Mouse (Mus musculus): ENCODE measurements around the gene Trim39.
A peak's percentile ranks its signal among the peaks of the same experiment; 100 is the strongest.
"Not testable (repeated sequence)": the region's sequence is repeated elsewhere in the genome, so short reads cannot be mapped to it uniquely, and the experiment has no call there.

The Trim39 gene

GRCm38 (mm10) chr17:36248886-36249285 is 23.2 kb downstream of the Trim39 start:
- no peak for DNase-seq (ENCODE audit: low spot score in 2 of 2)

GRCm38 (mm10) chr17:36245741-36246140 is 26.3 kb downstream of the Trim39 start:
- DNase-seq (ENCODE audit: low spot score in 2 of 2) = no peak

- no peak for DNase-seq (ENCODE audit: low spot score in 2 of 2)
These were observed 28.0 kb downstream of the Trim39 start for GRCm38 (mm10) chr17:36244031-36244430.

DNA sequence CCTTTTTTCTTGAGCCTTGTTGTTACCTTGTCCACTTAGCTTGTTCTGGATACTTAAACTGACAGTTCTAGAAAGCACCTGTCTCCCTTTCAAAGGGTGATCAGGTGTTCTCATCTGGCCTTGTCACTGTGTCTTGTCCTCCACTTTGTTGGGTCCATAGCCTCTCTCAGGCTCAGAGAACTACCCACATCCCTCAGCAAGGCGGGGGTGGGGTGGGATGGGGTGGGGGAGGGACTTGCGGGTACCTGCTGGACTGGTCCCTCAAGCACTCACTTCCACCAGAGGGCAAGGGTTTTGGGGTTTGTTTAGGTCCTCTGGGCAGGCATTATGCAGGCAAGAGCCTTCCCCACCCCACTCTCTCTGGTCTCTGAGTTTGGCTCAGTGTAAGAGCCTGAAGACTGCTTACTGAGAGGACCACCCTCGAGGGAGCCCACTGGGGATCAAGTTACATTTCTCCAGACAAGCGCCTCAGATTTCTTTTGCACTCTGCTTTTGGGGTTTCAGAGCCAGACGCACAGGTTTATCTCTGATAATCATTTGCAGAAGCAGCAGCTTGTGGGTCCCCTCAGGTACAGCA is 31.3 kb downstream of the Trim39 start:
- DNase-seq (ENCODE audit: low spot score in 2 of 2) = no peak

DNA sequence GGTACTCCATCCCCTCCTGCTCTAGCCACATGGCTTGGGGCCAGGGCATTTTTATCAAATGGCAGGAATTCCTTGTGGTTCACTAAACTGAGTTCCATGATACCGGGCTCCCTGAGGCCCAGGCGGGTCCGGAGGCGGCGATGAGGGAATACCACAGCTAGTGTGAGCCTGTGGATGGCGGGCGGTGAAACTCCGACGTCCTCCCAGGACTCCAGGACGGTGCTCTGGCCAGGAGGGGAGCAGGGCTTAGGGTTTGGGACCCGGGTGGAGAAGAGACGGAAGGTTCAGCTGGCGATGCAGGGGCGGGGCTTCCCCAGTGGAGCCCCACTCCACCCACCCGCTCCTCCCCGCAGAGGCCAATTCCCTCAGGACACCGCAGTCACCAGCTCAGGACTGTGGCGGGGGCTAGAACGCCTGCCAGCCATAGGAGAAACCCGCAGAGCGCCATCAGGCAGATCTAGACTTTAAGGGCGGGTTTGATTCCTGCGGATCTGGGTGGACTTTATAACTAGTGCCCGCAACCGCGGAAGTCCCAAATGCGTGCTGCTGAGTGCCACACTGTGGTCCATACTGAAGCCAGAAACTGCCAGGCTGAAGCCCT is 34.6 kb downstream of the Trim39 start:
- DNase-seq (ENCODE audit: low spot score in 2 of 2) = no peak

DNA sequence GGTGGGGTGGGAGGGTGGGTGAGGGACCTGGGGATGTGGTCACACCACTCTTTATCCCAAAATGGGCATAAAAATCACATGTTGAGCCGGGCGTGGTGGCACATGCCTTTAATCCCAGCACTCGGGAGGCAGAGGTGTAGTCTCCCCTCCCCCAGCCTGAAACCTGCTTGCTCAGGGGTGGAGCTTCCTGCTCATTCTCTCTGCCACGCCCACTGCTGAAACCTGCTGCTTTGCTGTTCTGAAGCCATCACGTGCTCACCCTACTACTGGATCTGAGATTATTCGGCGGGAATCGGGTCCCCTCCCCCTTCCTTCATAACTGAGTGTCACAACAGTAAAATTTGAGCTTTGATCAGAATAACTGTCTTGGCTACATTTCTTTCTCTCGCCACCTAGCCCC is 36.7 kb downstream of the Trim39 start:
- DNase-seq (ENCODE audit: low spot score in 2 of 2) = not testable (repeated sequence)

DNA sequence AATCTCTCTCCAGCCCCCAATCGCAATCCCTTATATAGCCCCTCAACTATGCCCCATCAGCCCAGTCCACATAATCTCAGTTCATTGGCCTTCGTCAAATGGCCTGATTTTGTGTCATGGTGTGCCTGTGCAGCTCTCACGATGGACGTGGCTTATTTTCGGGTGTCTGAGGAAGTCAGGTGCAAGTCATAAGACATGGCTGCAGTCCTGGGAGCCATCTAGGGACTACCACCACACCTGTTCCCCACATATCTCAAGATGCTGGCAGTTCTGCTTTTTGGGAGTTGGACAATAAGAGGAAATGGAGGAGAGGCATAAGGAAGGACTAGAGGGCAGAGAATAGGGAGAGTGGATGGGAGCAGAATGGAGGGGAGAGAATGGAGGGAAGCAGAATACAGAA is 38.5 kb downstream of the Trim39 start:
- no peak for DNase-seq (ENCODE audit: low spot score in 2 of 2)

DNA sequence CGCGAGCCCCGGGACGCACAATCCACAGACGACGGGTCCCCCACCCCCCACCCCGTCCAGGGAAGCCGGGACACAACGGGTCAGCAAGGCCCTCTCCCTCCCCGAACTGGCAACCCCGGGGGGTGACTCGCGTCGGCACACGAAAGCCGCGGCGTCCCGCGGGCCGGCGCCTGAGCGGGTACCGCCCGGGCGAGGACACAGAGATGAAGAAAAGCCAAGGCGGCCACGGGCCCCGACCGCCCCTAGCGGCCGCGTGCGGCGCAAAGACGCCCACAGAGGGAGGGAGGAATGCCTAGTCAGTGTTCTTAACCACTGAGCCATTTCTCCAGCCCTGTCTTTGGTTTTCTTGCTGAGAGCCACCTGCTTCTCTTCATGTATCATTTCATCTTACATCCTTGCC is 40.7 kb downstream of the Trim39 start:
- DNase-seq (ENCODE audit: low spot score in 2 of 2) = peak in 1 of 2 experiments; percentile 44

- DNase-seq (ENCODE audit: low spot score in 2 of 2) = no peak
These were observed 43.0 kb downstream of the Trim39 start for GRCm38 (mm10) chr17:36229046-36229445.

DNA sequence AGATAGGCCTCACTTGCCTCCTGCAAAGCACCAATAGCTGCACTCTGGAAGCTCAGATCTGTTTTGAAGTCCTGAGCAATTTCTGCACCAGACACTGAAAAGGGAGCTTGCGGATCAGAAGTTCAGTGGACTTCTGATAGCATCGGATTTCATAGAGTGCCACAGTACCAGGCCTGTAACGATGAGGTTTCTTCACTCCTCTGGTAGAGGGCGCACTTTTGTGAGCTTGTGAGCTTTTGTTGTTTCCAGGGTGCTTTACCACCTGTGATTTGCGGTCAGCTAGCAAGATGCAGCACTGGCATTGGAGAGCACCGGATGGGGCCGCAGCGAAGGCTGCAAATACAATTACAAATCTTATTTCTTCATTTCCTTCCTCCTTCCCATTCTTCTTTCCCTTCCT is 45.1 kb downstream of the Trim39 start:
- DNase-seq (ENCODE audit: low spot score in 2 of 2) = no peak

GRCm38 (mm10) chr17:36225231-36225824 is 46.7 kb downstream of the Trim39 start:
- DNase-seq (ENCODE audit: low spot score in 2 of 2) = no peak

DNA sequence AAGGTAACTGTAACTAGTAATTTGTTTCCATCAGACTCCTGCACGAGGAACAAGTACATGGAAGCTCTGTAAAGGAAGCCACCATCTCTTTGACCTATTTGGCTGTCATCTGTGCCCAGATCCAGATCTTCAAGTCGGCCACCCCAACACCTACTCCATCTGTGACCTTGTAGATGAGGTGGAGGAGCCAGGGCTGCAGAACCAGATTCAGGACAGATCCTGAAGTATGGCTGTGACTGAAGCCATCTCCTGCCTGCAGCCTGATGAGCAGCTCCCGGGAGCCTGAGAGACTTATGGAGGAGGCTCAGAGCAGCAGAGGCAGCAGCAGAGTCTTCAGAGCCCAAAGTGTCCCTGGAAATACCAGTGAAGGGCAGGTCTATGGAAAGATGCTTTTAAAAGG is 47.6 kb downstream of the Trim39 start:
- DNase-seq (ENCODE audit: low spot score in 2 of 2) = no peak

- DNase-seq (ENCODE audit: low spot score in 2 of 2) = no peak
These were observed 53.4 kb downstream of the Trim39 start for GRCm38 (mm10) chr17:36218594-36219155.

DNA sequence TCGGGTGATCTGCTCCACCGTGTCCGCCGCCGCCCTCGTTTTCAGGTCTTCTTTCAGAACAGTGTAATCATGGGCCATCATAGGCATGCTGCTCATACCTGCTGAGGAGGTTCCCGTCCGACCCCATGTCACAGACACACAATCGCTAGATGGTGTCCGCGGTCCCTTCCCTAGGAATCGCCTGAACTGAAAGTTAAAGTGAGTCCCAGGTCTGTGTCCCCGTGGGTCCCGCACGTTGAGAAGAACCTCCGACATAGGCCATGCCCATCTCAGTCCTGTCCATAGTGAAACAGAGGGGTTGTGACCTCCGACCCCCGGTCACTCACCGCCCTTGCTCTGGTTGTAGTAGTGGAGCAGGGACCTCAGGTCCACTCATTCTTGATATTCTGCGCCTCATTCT is 56.5 kb downstream of the Trim39 start:
- no peak for DNase-seq (ENCODE audit: low spot score in 2 of 2)

All from left cerebral cortex, adult 9 months (tissue).